Mouse (Mus musculus) layer of hippocampus, adult 18-20 months (tissue): ENCODE measurements around the gene Tdrd7. TPM values are rescaled to one million over a fixed set of nuclear protein-coding genes. Genes with fewer than 3 reads are reported as not detected.

ENCODE experiments used
- total RNA-seq, 2 experiments: library from RNA; stranded (reverse); gene quantifications; 2 replicates each; pipeline ENCODE4 v1.2.3; 2021

The Tdrd7 gene
- total RNA-seq, 2 experiments from 2014 or later = 29.3 to 30.8 TPM

Other genes starting within 250 kb of the Tdrd7 start
- gene Aldh1b1, start 166.3 kb upstream of the Tdrd7 start, total RNA-seq = 1 to 10 TPM; 7.4 to 8.5 TPM
- 1 to 10 TPM in 1 of 2 experiments, under 1 TPM in 1; 0.43 to 1.4 TPM for gene Igfbpl1, start 138.4 kb upstream of the Tdrd7 start, total RNA-seq
- not detected for gene Stra6l, start 116.7 kb upstream of the Tdrd7 start, total RNA-seq
- under 1 TPM; 0.36 to 0.79 TPM for gene Ccdc180, start 75.0 kb upstream of the Tdrd7 start, total RNA-seq
- gene Tmod1, start 73.6 kb downstream of the Tdrd7 start, total RNA-seq = 10 to 100 TPM; 20.6 to 22.8 TPM
- 10 to 100 TPM; 56.8 to 58.9 TPM for gene Ncbp1, start 173.3 kb downstream of the Tdrd7 start, total RNA-seq
- gene Tstd2, start 173.4 kb downstream of the Tdrd7 start, total RNA-seq = 10 to 100 TPM; 17.8 to 19.1 TPM
- gene Xpa, start 231.0 kb downstream of the Tdrd7 start, total RNA-seq = 10 to 100 TPM; 11.9 to 16.3 TPM